Mouse (Mus musculus): ENCODE data around the gene R3hdm4.

Gene R3hdm4

GRCm38 (mm10) chr10:79865801-79866295, 55.2 kb downstream of the R3hdm4 start:
- no peak for DNase-seq (ENCODE audit: low spot score)

- no peak for DNase-seq (ENCODE audit: low spot score)
Observed at GRCm38 (mm10) chr10:79865189-79865601, 55.8 kb downstream of the R3hdm4 start.

GRCm38 (mm10) chr10:79864351-79865188, 56.4 kb downstream of the R3hdm4 start:
- no peak for DNase-seq (ENCODE audit: low spot score)

GRCm38 (mm10) chr10:79862925-79863324, 58.1 kb downstream of the R3hdm4 start:
- no peak for DNase-seq (ENCODE audit: low spot score)

- no peak for DNase-seq (ENCODE audit: low spot score)
Observed at GRCm38 (mm10) chr10:79862049-79862788, 58.8 kb downstream of the R3hdm4 start.

GRCm38 (mm10) chr10:79861230-79862048, 59.6 kb downstream of the R3hdm4 start:
- no peak for DNase-seq (ENCODE audit: low spot score)

- DNase-seq (ENCODE audit: low spot score), result no peak
Observed at GRCm38 (mm10) chr10:79860079-79860911, 60.7 kb downstream of the R3hdm4 start.

Measured in layer of hippocampus, adult 9-10 months (tissue).